Mouse (Mus musculus) heart, adult 2 months (tissue): ENCODE measurements around the gene Snd1.

ENCODE experiments used
- CTCF ChIP-seq: fragments of 200-600 bp; IDR thresholded peaks from 2 replicates; pipeline ENCODE4 v1.8.1; 2022; ENCODE audit warnings: antibody characterized with exemption, mild to moderate bottlenecking, moderate library complexity
- EP300 ChIP-seq: fragments of 200-500 bp; IDR thresholded peaks from 2 replicates; pipeline ENCODE4 v1.6.1; 2011; ENCODE audit warnings: low read depth, low read length, control low read depth; ENCODE audit not compliant: insufficient read depth
- POLR2A ChIP-seq: fragments of 200-500 bp; IDR thresholded peaks from 2 replicates; pipeline ENCODE4 v1.6.1; 2011; ENCODE audit warnings: mild to moderate bottlenecking, low read depth, low read length, control low read depth; ENCODE audit not compliant: insufficient read depth

- no peak for TF ChIP-seq EP300
- no peak for TF ChIP-seq POLR2A
- no peak for TF ChIP-seq CTCF
Measured at GRCm38 (mm10) chr6:28787133-28787532, 312.2 kb downstream of the Snd1 start.
